Mouse (Mus musculus) heart, embryonic 12.5 days (tissue): Measurements from ENCODE around the gene Gm10031. TPM values are rescaled to one million over a fixed set of nuclear protein-coding genes. Genes with fewer than 3 reads are reported as not detected.
"Not testable (repeated sequence)": the region's sequence is repeated elsewhere in the genome, so short reads cannot be mapped to it uniquely, and the experiment has no call there.

Source experiments
- ATAC-seq: fragments of 200-750 bp; cut with Nextera tagmentation; 2 replicates; pipeline ENCODE4 v1.8.0; 2017; ENCODE audit warnings: moderate TSS enrichment, moderate library complexity; ENCODE audit not compliant: insufficient number of reproducible peaks, low FRiP score
- H3K27ac ChIP-seq: fragments of 300-500 bp; sonication (generic); 2 replicates; pipeline ENCODE4 v1.5.1; 2016; ENCODE audit warnings: mild to moderate bottlenecking, moderate library complexity; ENCODE audit not compliant: poor library complexity, severe bottlenecking
- H3K27me3 ChIP-seq: fragments of 300-500 bp; sonication (generic); replicated peaks from 2 replicates; pipeline ENCODE4 v1.6.1; 2016; ENCODE audit warnings: mild to moderate bottlenecking, moderate library complexity
- H3K36me3 ChIP-seq: fragments of 300-500 bp; sonication (generic); 2 replicates; pipeline ENCODE4 v1.6.1; 2016; ENCODE audit warnings: mild to moderate bottlenecking, moderate library complexity
- H3K4me1 ChIP-seq: fragments of 300-500 bp; sonication (generic); replicated peaks from 2 replicates; pipeline ENCODE4 v1.6.1; 2016; ENCODE audit warnings: mild to moderate bottlenecking
- H3K4me2 ChIP-seq: fragments of 300-500 bp; sonication (generic); 2 replicates; pipeline ENCODE4 v1.6.1; 2016; ENCODE audit warnings: mild to moderate bottlenecking, moderate library complexity
- H3K4me3 ChIP-seq: fragments of 300-500 bp; sonication (generic); 2 replicates; pipeline ENCODE4 v1.5.1; 2016; ENCODE audit warnings: mild to moderate bottlenecking
- H3K9ac ChIP-seq: fragments of 300-500 bp; sonication (generic); 2 replicates; pipeline ENCODE4 v1.6.1; 2016; ENCODE audit warnings: mild to moderate bottlenecking, moderate library complexity
- H3K9me3 ChIP-seq: fragments of 300-500 bp; sonication (generic); replicated peaks from 2 replicates; pipeline ENCODE4 v1.6.1; 2016; ENCODE audit warnings: mild to moderate bottlenecking, moderate library complexity
- WGBS: fragments of 180-500 bp; shearing (Covaris S2); methylation state at CpG from one replicate; pipeline ENCODE4 v1.1.7; 2016; 5-methylcytosine and 5-hydroxymethylcytosine counted together
- polyA plus RNA-seq: library from polyadenylated mRNA; unstranded; fragments of >200 nt; fragmentation: Nextera tagmentation; extraction: Ambion mirVana; gene quantifications from 2 replicates; pipeline ENCODE4 v1.2.1, GENCODE M21; 2016

Gm10031 gene
- polyA plus RNA-seq, 1 experiment from 2014 or later: 0.06 TPM

- H3K9ac ChIP-seq: no peak overlapping the region
- no peaks in the 10 kb centered on the region; the same call in 1 of the 2 replicates for H3K9me3 ChIP-seq
- 82% methylated on average over 3 of the region's 3 CpGs for WGBS
- no peaks in the 10 kb centered on the region for H3K27me3 ChIP-seq
- no peaks in the 10 kb centered on the region for H3K36me3 ChIP-seq
- no peak overlapping the region for H3K4me3 ChIP-seq
- no peak overlapping the region for H3K27ac ChIP-seq
- ATAC-seq: no peak
- no peaks in the 10 kb centered on the region for H3K4me1 ChIP-seq
- no peak overlapping the region for H3K4me2 ChIP-seq
Measured at GRCm38 (mm10) chr1:156507753-156508152, 16.1 kb upstream of the Gm10031 start.

- no peaks in the 10 kb centered on the region for H3K27me3 ChIP-seq
- H3K4me2 ChIP-seq: no peak overlapping the region
- H3K4me3 ChIP-seq: no peak overlapping the region
- no peaks in the 10 kb centered on the region for H3K9me3 ChIP-seq
- no peaks in the 10 kb centered on the region for H3K4me1 ChIP-seq
- WGBS: 73% methylated on average over 3 of the region's 3 CpGs
- no peak for ATAC-seq
- H3K36me3 ChIP-seq: no peaks in the 10 kb centered on the region
- no peak overlapping the region for H3K9ac ChIP-seq
- H3K27ac ChIP-seq: no peak overlapping the region
Measured at GRCm38 (mm10) chr1:156520136-156520780, 3.6 kb upstream of the Gm10031 start.

GRCm38 (mm10) chr1:156521796-156522517 lies 1.9 kb upstream of the Gm10031 start:
- Histone ChIP-seq H3K4me3 (no peak overlapping the region), H3K27ac (no peak overlapping the region), H3K4me1 (no peaks in the 10 kb centered on the region), H3K36me3 (no peaks in the 10 kb centered on the region), H3K4me2 (no peak overlapping the region), H3K9me3 (no peaks in the 10 kb centered on the region), H3K9ac (no peak overlapping the region), H3K27me3 (no peaks in the 10 kb centered on the region)
- ATAC-seq: no peak
- WGBS: 75% methylated on average over 15 of the region's 15 CpGs

GRCm38 (mm10) chr1:156532476-156533175 lies 8.8 kb downstream of the Gm10031 start:
- not testable (repeated sequence) for H3K27ac ChIP-seq, H3K36me3 ChIP-seq, H3K9ac ChIP-seq, H3K4me2 ChIP-seq, H3K4me3 ChIP-seq, H3K27me3 ChIP-seq, ATAC-seq, H3K4me1 ChIP-seq, H3K9me3 ChIP-seq
- 77% methylated on average over 16 of the region's 16 CpGs for WGBS

GRCm38 (mm10) chr1:156533483-156533882 lies 9.7 kb downstream of the Gm10031 start:
- no peak for ATAC-seq
- no peaks in the 10 kb centered on the region for H3K9me3 ChIP-seq
- no peak overlapping the region for H3K4me3 ChIP-seq
- no peaks in the 10 kb centered on the region for H3K27me3 ChIP-seq
- no peaks in the 10 kb centered on the region for H3K36me3 ChIP-seq
- 80% methylated on average over 3 of the region's 3 CpGs for WGBS
- H3K27ac ChIP-seq: no peak overlapping the region
- H3K4me2 ChIP-seq: no peak overlapping the region
- no peaks in the 10 kb centered on the region for H3K4me1 ChIP-seq
- no peak overlapping the region for H3K9ac ChIP-seq

- no peaks in the 10 kb centered on the region for H3K27me3 ChIP-seq
- H3K4me1 ChIP-seq: no peaks in the 10 kb centered on the region
- ATAC-seq: no peak
- WGBS: 80% methylated on average over 4 of the region's 4 CpGs
- H3K36me3 ChIP-seq: no peaks in the 10 kb centered on the region
- no peak overlapping the region for H3K4me2 ChIP-seq
- H3K9me3 ChIP-seq: no peaks in the 10 kb centered on the region
- H3K4me3 ChIP-seq: no peak overlapping the region
- H3K9ac ChIP-seq: no peak overlapping the region
- no peak overlapping the region for H3K27ac ChIP-seq
Measured at GRCm38 (mm10) chr1:156533911-156534310, 10.1 kb downstream of the Gm10031 start.

- H3K9me3 ChIP-seq: no peaks in the 10 kb centered on the region
- H3K4me3 ChIP-seq: no peak overlapping the region
- H3K4me2 ChIP-seq: no peak overlapping the region
- no peak overlapping the region for H3K27ac ChIP-seq
- H3K27me3 ChIP-seq: no peaks in the 10 kb centered on the region
- WGBS: 59% methylated on average over 2 of the region's 2 CpGs
- H3K36me3 ChIP-seq: no peaks in the 10 kb centered on the region
- H3K4me1 ChIP-seq: no peaks in the 10 kb centered on the region
- ATAC-seq: no peak
- H3K9ac ChIP-seq: no peak overlapping the region
Measured at GRCm38 (mm10) chr1:156537031-156537430, 13.2 kb downstream of the Gm10031 start.

- H3K27me3 ChIP-seq: no peaks in the 10 kb centered on the region
- H3K27ac ChIP-seq: no peak overlapping the region
- no peak overlapping the region for H3K4me3 ChIP-seq
- WGBS: 76% methylated on average over 6 of the region's 6 CpGs
- H3K4me1 ChIP-seq: no peaks in the 10 kb centered on the region
- H3K36me3 ChIP-seq: no peaks in the 10 kb centered on the region
- no peaks in the 10 kb centered on the region for H3K9me3 ChIP-seq
- no peak overlapping the region for H3K9ac ChIP-seq
- ATAC-seq: no peak
- H3K4me2 ChIP-seq: no peak overlapping the region
Measured at GRCm38 (mm10) chr1:156537701-156538100, 13.9 kb downstream of the Gm10031 start.

GRCm38 (mm10) chr1:156538382-156538781 lies 14.6 kb downstream of the Gm10031 start:
- Histone ChIP-seq H3K36me3 (no peaks in the 10 kb centered on the region), H3K27ac (no peak overlapping the region), H3K4me1 (no peaks in the 10 kb centered on the region), H3K9ac (no peak overlapping the region), H3K4me3 (no peak overlapping the region), H3K9me3 (no peaks in the 10 kb centered on the region), H3K4me2 (no peak overlapping the region), H3K27me3 (no peaks in the 10 kb centered on the region)
- 74% methylated on average over 3 of the region's 3 CpGs for WGBS
- no peak for ATAC-seq

GRCm38 (mm10) chr1:156539787-156540560 lies 16.2 kb downstream of the Gm10031 start:
- peaks cover 5% of the 10 kb centered on the region; the same call in 1 of the 2 replicates for H3K4me1 ChIP-seq
- no peak overlapping the region for H3K4me3 ChIP-seq
- no peak for ATAC-seq
- WGBS: 34% methylated on average over 4 of the region's 4 CpGs
- H3K9ac ChIP-seq: no peak overlapping the region
- H3K9me3 ChIP-seq: no peaks in the 10 kb centered on the region
- H3K27me3 ChIP-seq: no peaks in the 10 kb centered on the region
- no peak overlapping the region for H3K4me2 ChIP-seq
- no peak overlapping the region for H3K27ac ChIP-seq
- H3K36me3 ChIP-seq: no peaks in the 10 kb centered on the region

- no peaks in the 10 kb centered on the region for H3K36me3 ChIP-seq
- peak overlapping the region; percentile 10; the same call in 1 of the 2 replicates for H3K4me3 ChIP-seq
- peaks cover 5% of the 10 kb centered on the region; the same call in 1 of the 2 replicates for H3K4me1 ChIP-seq
- no peak overlapping the region; the same call in 1 of the 2 replicates for H3K9ac ChIP-seq
- ATAC-seq: no peak
- H3K9me3 ChIP-seq: no peaks in the 10 kb centered on the region
- H3K27ac ChIP-seq: no peak overlapping the region
- 15% methylated on average over 12 of the region's 12 CpGs for WGBS
- H3K4me2 ChIP-seq: peak overlapping the region; percentile 57
- H3K27me3 ChIP-seq: no peaks in the 10 kb centered on the region
Measured at GRCm38 (mm10) chr1:156543999-156544398, 20.2 kb downstream of the Gm10031 start.
